Mouse (Mus musculus) natural killer cell, adult 2 months (primary cell): ENCODE data around the gene Schip1.

Experiments used
- DNase-seq, 2 experiments: peaks; one replicate each; pipeline ENCODE4 v3.0.0; 2022; ENCODE audit warnings: low spot score in 2 of 2

Schip1 gene

GRCm38 (mm10) chr3:68379242-68379641 lies 314.6 kb downstream of the Schip1 start:
- no peak for DNase-seq

DNA sequence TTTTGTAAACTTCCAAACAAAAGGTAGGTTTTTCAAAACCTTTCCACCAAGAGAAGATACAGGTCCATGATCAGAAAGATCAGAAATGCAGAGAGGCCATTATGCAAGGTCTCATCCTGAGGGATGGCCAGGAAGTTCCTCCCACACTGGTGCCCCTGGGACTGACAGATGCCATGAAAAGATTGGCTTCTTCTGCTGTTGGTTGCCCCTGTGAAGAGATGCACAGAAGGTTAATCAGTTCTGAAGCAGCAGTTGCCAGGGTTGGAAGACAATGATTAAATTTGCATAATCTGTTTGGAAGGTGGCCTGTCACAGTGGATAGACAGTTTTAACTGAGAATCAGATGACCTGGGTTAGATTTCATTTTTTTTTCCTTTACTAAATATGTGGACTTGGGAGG lies 319.1 kb downstream of the Schip1 start:
- DNase-seq, result no peak

- DNase-seq, result no peak
Observed at GRCm38 (mm10) chr3:68385544-68385943, 320.9 kb downstream of the Schip1 start.

GRCm38 (mm10) chr3:68388023-68388422 lies 323.4 kb downstream of the Schip1 start:
- no peak for DNase-seq

- no peak for DNase-seq
Observed at GRCm38 (mm10) chr3:68393578-68393977, 329.0 kb downstream of the Schip1 start.

DNA sequence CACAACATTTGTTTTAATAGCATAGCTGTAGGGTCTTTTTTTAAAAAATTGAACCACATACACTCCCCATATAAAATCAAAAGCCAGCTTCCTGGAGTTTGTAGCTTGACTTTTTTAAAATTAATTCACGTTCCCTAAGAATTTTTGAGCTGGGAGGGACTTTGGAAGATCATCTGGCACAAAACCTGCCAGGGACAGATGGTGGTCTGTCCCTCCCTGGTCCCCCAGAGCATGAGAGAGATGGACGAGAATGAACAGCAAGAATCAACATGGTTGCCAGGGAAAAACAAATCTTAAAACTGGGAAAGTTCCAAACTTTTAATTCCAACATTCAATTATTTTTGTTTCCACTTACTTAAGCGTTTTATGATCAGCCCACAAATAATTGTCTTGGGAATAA lies 334.1 kb downstream of the Schip1 start:
- no peak for DNase-seq

DNA sequence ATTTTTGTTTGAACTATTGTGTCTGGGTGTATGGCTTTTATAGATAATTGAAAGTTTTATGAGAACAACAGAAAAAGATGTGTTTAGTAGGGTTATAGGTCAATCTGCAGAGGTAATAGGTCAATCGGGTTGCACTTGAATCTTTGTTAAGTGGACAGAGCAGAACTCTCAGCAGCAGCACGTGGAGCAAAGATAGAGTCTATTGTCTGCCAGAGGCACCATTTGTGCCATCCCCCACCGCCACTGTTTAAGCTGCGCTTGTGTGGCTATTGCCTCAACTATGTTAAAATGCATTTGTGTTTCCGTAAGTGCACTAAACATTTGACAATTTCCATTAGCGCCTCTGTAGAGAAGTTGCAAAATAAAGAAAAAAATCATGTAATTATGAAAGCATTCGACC lies 335.5 kb downstream of the Schip1 start:
- no peak for DNase-seq

DNA sequence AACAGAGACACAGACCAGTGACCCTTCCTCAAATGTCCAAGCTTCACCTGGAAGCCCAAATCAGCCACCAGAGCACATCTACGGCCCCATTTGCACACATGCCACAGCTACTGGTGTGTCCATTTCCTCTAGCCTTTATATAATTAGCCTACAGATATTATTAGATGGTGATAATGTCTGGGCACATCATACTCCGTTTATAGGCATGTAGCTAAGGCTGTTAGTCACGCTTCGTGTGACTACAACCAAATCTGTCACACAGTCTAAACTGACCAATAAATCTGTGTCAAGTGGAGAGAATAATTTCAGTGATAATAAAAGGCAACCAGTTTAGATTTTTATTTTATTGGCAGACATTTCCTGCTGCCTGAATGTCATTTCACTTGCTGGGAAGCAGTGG lies 338.7 kb downstream of the Schip1 start:
- DNase-seq, result no peak

- no peak for DNase-seq
Observed at GRCm38 (mm10) chr3:68403783-68404217, 339.2 kb downstream of the Schip1 start.

DNA sequence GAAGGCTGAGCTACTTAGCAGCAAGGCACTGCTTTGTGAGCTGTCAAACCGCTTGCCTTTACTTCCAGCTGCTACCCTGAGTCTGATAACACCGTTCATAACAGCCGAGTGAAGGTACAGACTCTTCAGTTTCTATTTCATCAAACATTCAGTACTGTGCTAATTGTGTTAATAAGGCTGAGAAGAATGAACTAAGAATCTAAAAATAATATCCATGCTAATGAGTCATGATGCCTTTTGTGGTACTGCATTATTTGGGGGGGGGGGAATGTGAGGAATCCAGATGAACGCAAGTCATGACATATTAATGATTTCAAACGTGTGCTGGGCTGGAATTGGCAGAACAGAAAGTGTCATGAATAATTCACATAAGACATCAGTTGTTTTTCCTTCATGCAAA lies 341.1 kb downstream of the Schip1 start:
- no peak for DNase-seq

- no peak for DNase-seq
Observed at GRCm38 (mm10) chr3:68412262-68412661, 347.7 kb downstream of the Schip1 start.

DNA sequence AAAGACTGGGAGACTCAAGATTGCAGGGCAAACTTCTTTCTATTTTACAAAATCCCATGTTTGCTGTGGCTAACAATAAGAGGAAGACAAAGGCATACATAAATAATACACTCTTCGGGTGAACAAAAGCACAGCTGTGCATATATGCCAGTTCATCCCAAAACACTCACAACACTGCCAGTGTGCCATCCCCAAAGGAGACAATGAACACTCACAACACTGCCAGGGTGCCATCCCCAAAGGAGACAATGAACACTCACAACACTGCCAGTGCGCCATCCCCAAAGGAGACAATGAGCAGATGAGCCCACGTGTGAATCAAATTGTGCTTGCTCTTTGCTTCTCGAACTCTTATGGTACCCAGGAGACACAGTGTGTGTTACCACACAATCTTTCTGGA lies 355.2 kb downstream of the Schip1 start:
- no peak for DNase-seq

GRCm38 (mm10) chr3:68420927-68421326 lies 356.3 kb downstream of the Schip1 start:
- no peak for DNase-seq

- no peak for DNase-seq
Observed at GRCm38 (mm10) chr3:68421849-68422248, 357.2 kb downstream of the Schip1 start.

DNA sequence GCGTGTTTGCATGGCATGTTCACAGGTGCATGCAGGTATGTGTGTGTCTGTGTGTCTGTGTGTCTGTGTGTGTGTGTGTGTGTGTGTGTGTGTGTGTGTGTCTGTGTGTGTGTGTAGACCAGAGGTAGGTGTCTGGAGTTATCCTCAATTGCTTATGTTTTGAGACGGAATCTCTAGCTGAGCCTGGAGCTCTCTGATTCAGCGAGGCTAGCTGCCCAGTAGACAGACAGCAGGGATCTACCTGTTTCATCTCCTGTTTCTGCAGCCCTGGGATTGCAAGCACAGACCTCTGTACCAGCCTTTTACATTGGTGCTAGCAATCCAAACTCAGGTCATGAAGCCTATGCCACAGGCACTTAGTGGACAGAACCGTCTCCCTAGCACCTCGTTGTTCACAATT lies 363.5 kb downstream of the Schip1 start:
- no peak for DNase-seq

- no peak for DNase-seq
Observed at GRCm38 (mm10) chr3:68434435-68434834, 369.8 kb downstream of the Schip1 start.

DNA sequence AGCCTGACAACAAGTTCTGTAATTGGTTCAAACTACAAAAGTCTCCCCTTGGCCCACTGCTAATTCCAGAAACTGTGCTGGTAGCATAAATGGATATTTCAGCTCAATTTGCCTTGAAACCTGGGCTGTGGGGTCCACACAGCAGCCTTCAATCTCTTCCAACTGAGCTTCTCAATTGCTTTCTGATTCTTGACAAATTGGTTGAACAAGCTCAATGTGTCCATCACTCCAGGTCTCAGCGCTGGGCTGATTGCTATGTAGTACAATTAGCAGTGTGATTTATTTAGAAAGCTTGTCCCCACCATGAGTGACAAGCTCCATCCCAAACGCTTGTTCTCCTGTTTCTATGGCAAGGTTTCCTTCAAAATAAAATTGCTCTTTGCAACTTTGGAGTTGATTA lies 370.3 kb downstream of the Schip1 start:
- DNase-seq, result no peak

GRCm38 (mm10) chr3:68448480-68448879 lies 383.9 kb downstream of the Schip1 start:
- no peak for DNase-seq

- DNase-seq, result no peak
Observed at GRCm38 (mm10) chr3:68451634-68452033, 387.0 kb downstream of the Schip1 start.

- DNase-seq, result no peak
Observed at GRCm38 (mm10) chr3:68453266-68453665, 388.7 kb downstream of the Schip1 start.

DNA sequence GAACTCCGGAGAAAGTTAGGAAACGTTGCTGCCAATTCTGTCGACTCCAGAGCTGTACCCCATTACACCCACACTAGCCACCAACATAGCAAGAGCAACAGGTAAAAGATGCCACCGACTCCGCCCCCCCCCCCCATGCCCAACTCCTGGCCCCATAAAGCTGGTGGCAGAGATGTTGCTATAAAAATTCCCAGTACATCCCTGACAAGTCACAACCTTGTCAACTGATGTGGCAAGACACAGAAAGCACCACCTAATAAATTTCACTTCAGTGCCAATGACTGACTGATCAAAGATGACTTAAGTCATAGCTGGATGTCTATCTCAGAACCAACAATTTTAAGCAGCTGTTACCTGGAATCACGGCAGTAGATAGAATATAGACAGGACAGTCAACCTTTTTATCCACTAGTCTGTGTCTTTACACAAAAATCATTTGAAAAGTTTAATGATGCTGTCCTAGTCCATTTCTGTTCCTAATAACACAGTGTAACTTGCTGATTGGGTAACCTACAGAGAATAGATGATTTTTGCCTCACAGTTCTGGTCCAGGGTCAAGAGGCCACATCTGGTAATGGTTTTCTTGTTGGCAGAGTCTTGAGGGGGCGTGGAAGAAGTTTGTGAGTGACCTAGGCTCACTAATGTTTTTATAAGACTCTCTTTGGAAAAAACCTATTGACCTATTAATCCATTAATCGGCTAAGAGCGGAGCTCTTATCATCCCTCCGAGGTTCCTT lies 389.3 kb downstream of the Schip1 start:
- no peak for DNase-seq

DNA sequence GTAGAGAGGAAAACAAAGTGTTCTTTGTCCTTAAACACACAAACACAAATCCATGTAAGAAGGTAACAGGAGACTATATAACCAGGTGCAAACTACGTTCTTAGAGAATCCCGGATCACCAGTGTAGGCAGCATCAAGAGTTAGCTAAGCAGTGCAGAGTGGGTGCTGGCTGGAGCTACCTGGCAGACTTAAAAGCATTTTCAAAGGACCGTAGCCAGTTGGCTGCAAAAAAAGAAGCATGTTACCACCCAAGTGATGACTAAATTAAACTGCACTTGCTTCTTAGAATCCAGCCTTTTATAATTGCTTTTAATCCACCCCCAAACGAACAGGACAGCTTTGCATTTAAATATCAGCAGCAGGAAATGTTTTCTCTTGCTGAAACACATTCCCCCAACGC lies 402.0 kb downstream of the Schip1 start:
- DNase-seq, result no peak

- DNase-seq, result no peak
Observed at GRCm38 (mm10) chr3:68467941-68468687, 403.5 kb downstream of the Schip1 start.
